Mouse (Mus musculus) mammary gland, adult 2 months (tissue): ENCODE measurements around the gene Bri3bp. TPM values are rescaled to one million over a fixed set of nuclear protein-coding genes. Genes with fewer than 3 reads are reported as not detected.

Source experiments
- polyA plus RNA-seq: library from polyadenylated mRNA; depleted of rRNA; stranded (reverse); fragments of >200 nt; gene quantifications from 2 replicates; pipeline ENCODE4 v1.2.3, GENCODE M21; 2012; ENCODE audit warnings: low replicate concordance; rRNA removed

Bri3bp gene
- polyA plus RNA-seq, result 12.4 and 16.7 TPM in 2 replicates

GRCm38 (mm10) chr5:125441234-125442114 lies at the start of gene Bri3bp:
Bri3bp (plus strand) TSS chr5:125441568.

GRCm38 (mm10) chr5:125433793-125434337 lies 7.5 kb upstream of the Bri3bp start, which contains the start of gene Dhx37:
Dhx37 (minus strand) TSS chr5:125434121.

GRCm38 (mm10) chr5:125475601-125476285 lies 34.4 kb downstream of the Bri3bp start, which contains the start of gene Aacs:
Aacs (plus strand) TSS chr5:125475814.

Other genes starting within 250 kb of the Bri3bp start
- 248 and 298 TPM in 2 replicates for gene Scarb1, start 100.5 kb upstream of the Bri3bp start, polyA plus RNA-seq
- gene Gm10382, start 52.2 kb upstream of the Bri3bp start, polyA plus RNA-seq, result 0.09 and 0.20 TPM in 2 replicates
- gene Ubc, start 51.4 kb upstream of the Bri3bp start, polyA plus RNA-seq, result 700 and 727 TPM in 2 replicates
- gene Dhx37, start 7.4 kb upstream of the Bri3bp start, polyA plus RNA-seq, result 16.9 and 25.7 TPM in 2 replicates
- 276 and 331 TPM in 2 replicates for gene Aacs, start 34.2 kb downstream of the Bri3bp start, polyA plus RNA-seq
- 0.06 and 0.10 TPM in 2 replicates for gene Tmem132b, start 90.2 kb downstream of the Bri3bp start, polyA plus RNA-seq